Mouse (Mus musculus) cerebellum, postnatal 25 days (tissue): ENCODE data around the gene Mamdc2.

Source experiments
- DNase-seq, 2 experiments: peaks; one replicate each; pipeline ENCODE4 v3.0.0; 2021; ENCODE audit warnings: mixed read lengths in 2 of 2

The Mamdc2 gene

GRCm38 (mm10) chr19:23354738-23355137, 93.5 kb downstream of the Mamdc2 start:
- DNase-seq, result no peak

- DNase-seq, result no peak
These were observed 94.3 kb downstream of the Mamdc2 start for GRCm38 (mm10) chr19:23353881-23354401.

- no peak for DNase-seq
These were observed 95.1 kb downstream of the Mamdc2 start for GRCm38 (mm10) chr19:23353161-23353560.

GRCm38 (mm10) chr19:23351808-23352491, 96.3 kb downstream of the Mamdc2 start:
- DNase-seq, result peak in 1 of 2 experiments; percentile 34

- DNase-seq, result no peak
These were observed 98.3 kb downstream of the Mamdc2 start for GRCm38 (mm10) chr19:23349930-23350329.

- DNase-seq, result no peak
These were observed 105.5 kb downstream of the Mamdc2 start for GRCm38 (mm10) chr19:23342782-23343181.

- no peak for DNase-seq
These were observed 115.4 kb downstream of the Mamdc2 start for GRCm38 (mm10) chr19:23332883-23333282.

- DNase-seq, result no peak
These were observed 117.4 kb downstream of the Mamdc2 start for GRCm38 (mm10) chr19:23330842-23331241.

GRCm38 (mm10) chr19:23329346-23329745, 118.9 kb downstream of the Mamdc2 start:
- no peak for DNase-seq

GRCm38 (mm10) chr19:23327056-23327640, 121.1 kb downstream of the Mamdc2 start:
- DNase-seq, result no peak

- DNase-seq, result no peak
These were observed 125.1 kb downstream of the Mamdc2 start for GRCm38 (mm10) chr19:23323107-23323506.

GRCm38 (mm10) chr19:23317989-23318358, 130.3 kb downstream of the Mamdc2 start:
- DNase-seq, result no peak

GRCm38 (mm10) chr19:23317295-23317988, 130.8 kb downstream of the Mamdc2 start:
- peak; percentile 32 to 37 for DNase-seq

GRCm38 (mm10) chr19:23316851-23317250, 131.4 kb downstream of the Mamdc2 start:
- no peak for DNase-seq

GRCm38 (mm10) chr19:23309979-23310378, 138.3 kb downstream of the Mamdc2 start:
- no peak for DNase-seq

- DNase-seq, result peak; percentile 75 to 81
These were observed 141.6 kb downstream of the Mamdc2 start for GRCm38 (mm10) chr19:23306671-23307070.

- no peak for DNase-seq
These were observed 148.3 kb downstream of the Mamdc2 start for GRCm38 (mm10) chr19:23299987-23300386.

- no peak for DNase-seq
These were observed 149.3 kb downstream of the Mamdc2 start for GRCm38 (mm10) chr19:23298917-23299316.

- DNase-seq, result no peak
These were observed 151.1 kb downstream of the Mamdc2 start for GRCm38 (mm10) chr19:23297191-23297590.

- DNase-seq, result no peak
These were observed 159.0 kb downstream of the Mamdc2 start for GRCm38 (mm10) chr19:23289251-23289650.

- DNase-seq, result no peak
These were observed 166.2 kb downstream of the Mamdc2 start for GRCm38 (mm10) chr19:23281911-23282660.

- DNase-seq, result no peak
These were observed 174.1 kb downstream of the Mamdc2 start for GRCm38 (mm10) chr19:23274054-23274724.
